Mouse (Mus musculus) duodenum, adult 2 months (tissue): Measurements from ENCODE around the gene Nek2. TPM values are rescaled to one million over a fixed set of nuclear protein-coding genes. Genes with fewer than 3 reads are reported as not detected.

Source experiments
- polyA plus RNA-seq: library from polyadenylated mRNA; depleted of rRNA; stranded (reverse); fragments of >200 nt; gene quantifications from 2 replicates; pipeline ENCODE4 v1.2.3, GENCODE M21; 2012; ENCODE audit warnings: low replicate concordance; rRNA removed

Nek2 gene
- polyA plus RNA-seq = 2.6 and 3.2 TPM in 2 replicates

DNA sequence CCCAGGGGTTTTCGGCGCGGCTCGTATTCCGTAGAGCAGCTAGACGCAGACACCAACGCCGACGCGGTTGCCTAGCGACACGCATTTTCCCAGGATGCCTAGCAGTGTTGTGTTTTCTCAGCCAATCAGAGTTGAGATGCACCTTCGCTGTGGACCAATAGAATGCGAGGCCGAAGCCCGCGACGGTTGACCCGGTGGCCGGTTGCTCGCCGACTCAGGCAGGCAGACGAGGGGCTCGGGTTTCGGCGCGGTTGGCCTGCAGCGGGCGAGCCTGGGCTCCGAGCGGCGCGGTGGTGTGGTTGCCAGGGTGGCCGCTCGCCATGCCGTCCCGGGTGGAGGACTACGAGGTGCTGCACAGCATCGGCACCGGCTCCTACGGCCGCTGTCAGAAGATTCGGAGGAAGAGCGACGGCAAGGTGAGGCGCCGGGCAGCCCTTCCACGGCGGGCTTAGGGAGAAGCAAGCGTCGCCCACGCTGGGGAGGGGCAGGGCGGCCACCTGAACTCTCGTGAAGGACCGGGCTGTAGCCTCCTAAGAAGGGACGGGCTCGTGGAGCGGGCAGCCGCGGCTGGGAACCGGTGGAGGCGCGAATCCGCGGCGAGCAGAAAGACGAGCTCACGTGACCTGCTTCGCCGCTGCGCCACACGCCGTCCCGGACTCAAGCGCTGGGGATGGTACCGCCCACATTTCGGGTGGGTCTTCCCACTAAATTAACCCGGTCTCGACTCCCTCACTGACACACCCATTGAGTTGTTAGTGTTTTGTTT, at the start of gene Nek2:
Gene Nek2, plus strand, starts transcription at position 119 of the 766 bp plus-strand sequence.

Other genes starting within 250 kb of the Nek2 start
- 0.40 and 1.1 TPM in 2 replicates for gene Dtl, start 245.9 kb upstream of the Nek2 start, polyA plus RNA-seq
- gene Ints7, start 245.8 kb upstream of the Nek2 start, polyA plus RNA-seq = 7.1 and 10.1 TPM in 2 replicates
- gene Lpgat1, start 103.6 kb upstream of the Nek2 start, polyA plus RNA-seq = 13.9 and 16.1 TPM in 2 replicates
- gene Slc30a1, start 85.3 kb downstream of the Nek2 start, polyA plus RNA-seq = 15.0 and 16.4 TPM in 2 replicates
- 0.09 and 0.18 TPM in 2 replicates for gene Rd3, start 155.9 kb downstream of the Nek2 start, polyA plus RNA-seq